10 mouse cellular contexts compared by ENCODE assay signal in the genomic region with DNA sequence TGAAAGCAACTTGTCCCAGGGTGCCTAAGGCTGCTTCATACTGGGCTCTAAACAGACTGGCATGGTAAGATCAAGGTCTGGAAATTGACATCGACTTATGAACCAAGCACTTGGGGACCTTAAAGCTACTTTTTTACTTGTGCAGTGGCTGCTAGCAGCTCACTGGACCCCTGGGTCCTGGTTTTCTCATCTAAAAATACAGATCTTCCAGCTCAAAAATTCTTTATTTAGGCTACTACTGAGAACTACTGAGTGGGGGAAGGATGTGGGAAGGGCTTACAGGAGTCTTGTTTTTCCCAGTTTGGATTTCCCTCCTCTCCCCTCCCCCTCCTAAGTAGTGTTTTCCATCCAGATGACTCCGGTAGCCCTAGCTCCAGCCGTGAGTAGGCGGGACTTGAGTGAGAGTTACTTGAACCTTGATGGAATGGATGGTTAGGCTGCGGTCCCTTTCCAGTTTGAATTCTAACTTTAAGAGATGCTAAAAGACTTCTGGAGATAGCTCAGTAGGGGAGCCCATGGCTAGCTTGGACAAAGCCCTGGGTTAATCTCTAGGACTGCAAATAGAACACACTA. TPM values are rescaled to one million over a fixed set of nuclear protein-coding genes. Genes with fewer than 3 reads are reported as not detected.
A peak's percentile ranks its signal among the peaks of the same experiment; 100 is the strongest.
DNase-seq lines count a peak whose midpoint lies in the region; ATAC-seq and TF ChIP-seq lines count a peak whose summit lies in the region.
"Had no signal": no experiment of that assay in that cellular context is flagged by ENCODE, and none has a peak within 500 bp of the region (broad histone marks: within the 10 kb centered on the region; RNA-seq: fewer than 3 reads in every experiment).

No protein-coding gene starts in this region.

- WGBS in heart, embryonic 15.5 days: 5% methylated on average over 5 of the region's 5 CpGs
- 6% methylated on average over 5 of the region's 5 CpGs for WGBS in forebrain, embryonic 11.5 days

- H3ac ChIP-seq in myocyte (ENCODE audit: control insufficient read depth, insufficient read length): no peak overlapping the region

- peaks cover 59% of the 10 kb centered on the region for H3K4me1 ChIP-seq in heart, embryonic 15.5 days (replicated peaks)
- H3K4me1 ChIP-seq in forebrain, embryonic 11.5 days (replicated peaks; ENCODE audit: control insufficient read depth, insufficient read depth, low read length): peaks cover 8% of the 10 kb centered on the region

- no peak for ATAC-seq in heart, embryonic 15.5 days (replicated peaks; ENCODE audit: insufficient number of reproducible peaks, insufficient read depth, low FRiP score, low read depth)
- no peak for ATAC-seq in forebrain, embryonic 11.5 days (replicated peaks; ENCODE audit: low FRiP score)
- ATAC-seq: activated CD4-positive, CD25-positive, alpha-beta regulatory T cell, adult 4 months had no signal

- peaks cover 77% of the 10 kb centered on the region for H3K79me2 ChIP-seq in myocyte (ENCODE audit: control insufficient read depth, insufficient read depth)

- H3K27me3 ChIP-seq in heart, embryonic 15.5 days: no peaks in the 10 kb centered on the region
- no peaks in the 10 kb centered on the region for H3K27me3 ChIP-seq in myocyte (ENCODE audit: control insufficient read depth, insufficient read depth, insufficient read length)
- no peaks in the 10 kb centered on the region for H3K27me3 ChIP-seq in forebrain, embryonic 11.5 days (ENCODE audit: control insufficient read depth, insufficient read depth, low read length)

- peak overlapping the region; percentile 36; the same call in 1 of the 2 replicates for H3K4me2 ChIP-seq in heart, embryonic 15.5 days
- peak overlapping the region; percentile 43 for H3K4me2 ChIP-seq in myocyte (ENCODE audit: low read depth)
- no peak overlapping the region for H3K4me2 ChIP-seq in forebrain, embryonic 11.5 days (ENCODE audit: low read depth, low read length, severe bottlenecking)

- DNase-seq in lung, postnatal 10 days: peak; percentile 30
- no peak for DNase-seq in lung, postnatal 36 days
- peak; percentile 83 for DNase-seq in embryo, embryonic 10.5 days (ENCODE audit: low spot score)
- DNase-seq in left cerebral cortex, adult 9 months (ENCODE audit: low spot score in 2 of 2): no peak
- no peak for DNase-seq in forebrain, embryonic 11.5 days (ENCODE audit: low spot score)
- DNase-seq: cerebellum, postnatal 14 days; thymus, postnatal 25 days had no signal

- no peak overlapping the region for H3K9ac ChIP-seq in heart, embryonic 15.5 days
- no peak overlapping the region for H3K9ac ChIP-seq in forebrain, embryonic 11.5 days (ENCODE audit: low read length)

- no peaks in the 10 kb centered on the region; the same call in 1 of the 2 replicates for H3K36me3 ChIP-seq in heart, embryonic 15.5 days
- H3K36me3 ChIP-seq in myocyte (ENCODE audit: control insufficient read depth, insufficient read depth): no peaks in the 10 kb centered on the region
- no peaks in the 10 kb centered on the region for H3K36me3 ChIP-seq in forebrain, embryonic 11.5 days (ENCODE audit: control insufficient read depth, insufficient read depth, low read length)

- no peak overlapping the region for H3K4me3 ChIP-seq in heart, embryonic 15.5 days
- no peak overlapping the region for H3K4me3 ChIP-seq in myocyte
- no peak overlapping the region for H3K4me3 ChIP-seq in forebrain, embryonic 11.5 days (ENCODE audit: low read depth, low read length)

- TF ChIP-seq POLR2A in myocyte (IDR thresholded peaks at IDR 0.05; ENCODE audit: insufficient read length, low read depth): no peak

- H3K9me3 ChIP-seq in heart, embryonic 15.5 days (replicated peaks): no peaks in the 10 kb centered on the region
- no peaks in the 10 kb centered on the region for H3K9me3 ChIP-seq in forebrain, embryonic 11.5 days (ENCODE audit: control insufficient read depth, low read length)

- peak overlapping the region; percentile 74 for H3K27ac ChIP-seq in heart, embryonic 15.5 days
- no peak overlapping the region for H3K27ac ChIP-seq in forebrain, embryonic 11.5 days (ENCODE audit: low read depth, low read length)

TF ChIP-seq in myocyte, 11 proteins besides CTCF, POLR2A, EP300 and RAD21:
- no peak for TF ChIP-seq CEBPB (IDR thresholded peaks at IDR 0.05; ENCODE audit: insufficient read depth, poor library complexity, severe bottlenecking)
- no peak for TF ChIP-seq MAX (IDR thresholded peaks at IDR 0.05; ENCODE audit: low read depth)
- no peak for TF ChIP-seq SRF (IDR thresholded peaks at IDR 0.05; ENCODE audit: control insufficient read depth, insufficient read length, low read depth)
- no peak for TF ChIP-seq REST (IDR thresholded peaks at IDR 0.05; ENCODE audit: insufficient read depth, insufficient read length)
- no peak for TF ChIP-seq E2F4 (IDR thresholded peaks at IDR 0.05; ENCODE audit: insufficient read depth)
- no peak for TF ChIP-seq MYOG (IDR thresholded peaks at IDR 0.05; ENCODE audit: control insufficient read depth in 1 of 3, insufficient read depth in 1 of 3, insufficient read length in 2 of 3, low read depth in 2 of 3)
- no peak for TF ChIP-seq TCF12 (IDR thresholded peaks at IDR 0.05; ENCODE audit: insufficient read depth, poor library complexity, severe bottlenecking)
- TF ChIP-seq MYOD1 (IDR thresholded peaks at IDR 0.05; ENCODE audit: control insufficient read depth in 1 of 3, insufficient read length in 2 of 3, low read depth in 2 of 3): no peak
- no peak for TF ChIP-seq USF1 (IDR thresholded peaks at IDR 0.05; ENCODE audit: low read depth)

RNA-seq across cellular contexts. Expression of gene Rbpms2, which starts 11.5 kb away (rescaled TPM):
- polyA plus RNA-seq in heart, embryonic 15.5 days (2015; fragmentation: Nextera tagmentation; extraction: Ambion mirVana): 90.2 and 98.2 TPM in 2 replicates
- polyA plus RNA-seq in myocyte (2012; fragmentation: generic; extraction: Trizol): 32.1 TPM
- polyA plus RNA-seq in forebrain, embryonic 11.5 days (2014; fragmentation: Nextera tagmentation; extraction: Ambion mirVana): 20.3 and 23.6 TPM in 2 replicates

RNA-seq across cellular contexts. Expression of gene Oaz2, which starts 26.9 kb away (rescaled TPM):
- polyA plus RNA-seq in heart, embryonic 15.5 days (2015; fragmentation: Nextera tagmentation; extraction: Ambion mirVana): 258 and 293 TPM in 2 replicates
- polyA plus RNA-seq in myocyte (2012; fragmentation: generic; extraction: Trizol): 140 TPM
- 208 and 218 TPM in 2 replicates for polyA plus RNA-seq in forebrain, embryonic 11.5 days (2014; fragmentation: Nextera tagmentation; extraction: Ambion mirVana)

RNA-seq across cellular contexts. Expression of gene Pif1, which starts 54.0 kb away (rescaled TPM):
- 9.8 and 12.8 TPM in 2 replicates for polyA plus RNA-seq in heart, embryonic 15.5 days (2015; fragmentation: Nextera tagmentation; extraction: Ambion mirVana)
- polyA plus RNA-seq in myocyte (2012; fragmentation: generic; extraction: Trizol): 6.9 TPM
- polyA plus RNA-seq in forebrain, embryonic 11.5 days (2014; fragmentation: Nextera tagmentation; extraction: Ambion mirVana): 26.2 and 31.8 TPM in 2 replicates

Comparison
In these comparisons a context has a peak if more than half of its experiments do, and no peak if none do; other contexts are left out.
1. DNase-seq: peak in lung, postnatal 10 days (single experiment) and embryo, embryonic 10.5 days (single experiment); none in lung, postnatal 36 days (single experiment), left cerebral cortex, adult 9 months (0 of 2) and forebrain, embryonic 11.5 days (single experiment).